Mouse (Mus musculus): ENCODE data around the gene Eya4. TPM values are rescaled to one million over a fixed set of nuclear protein-coding genes. Genes with fewer than 3 reads are reported as not detected.

Gene Eya4
- polyA plus RNA-seq, 1 experiment, result not detected

DNA sequence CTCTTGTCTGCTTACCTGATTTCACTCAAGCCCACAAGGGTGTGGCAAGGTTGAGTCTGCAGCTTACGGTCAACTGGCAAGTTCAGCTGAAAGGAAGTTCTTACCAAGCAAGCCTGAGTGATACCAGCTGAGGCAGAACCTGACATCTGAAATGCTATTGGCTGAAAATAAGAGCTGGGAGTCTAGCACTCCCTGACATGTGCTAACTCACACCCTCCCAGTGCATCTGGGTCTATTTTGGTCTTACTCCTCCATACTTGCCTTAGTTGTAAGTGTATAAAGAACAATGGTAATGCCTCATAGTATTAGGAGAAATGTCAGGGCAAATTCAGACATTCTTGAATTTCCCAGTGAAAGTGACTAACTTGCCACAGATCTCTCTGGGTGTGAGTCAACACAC is 260.3 kb downstream of the Eya4 start:
- Histone ChIP-seq H3K4me3 (replicated peaks) (no peak overlapping the region), H3K9me3 (ENCODE audit: control insufficient read depth, low read length) (no peaks in the 10 kb centered on the region), H3K36me3 (ENCODE audit: control insufficient read depth) (no peaks in the 10 kb centered on the region), H3K4me1 (ENCODE audit: control insufficient read depth) (no peaks in the 10 kb centered on the region), H3K27me3 (ENCODE audit: control insufficient read depth) (no peaks in the 10 kb centered on the region)
- no peak for TF ChIP-seq GATA1 (IDR thresholded peaks at IDR 0.05; ENCODE audit: low read length)
- TF ChIP-seq TAL1 (IDR thresholded peaks at IDR 0.05; ENCODE audit: low read length), result no peak

DNA sequence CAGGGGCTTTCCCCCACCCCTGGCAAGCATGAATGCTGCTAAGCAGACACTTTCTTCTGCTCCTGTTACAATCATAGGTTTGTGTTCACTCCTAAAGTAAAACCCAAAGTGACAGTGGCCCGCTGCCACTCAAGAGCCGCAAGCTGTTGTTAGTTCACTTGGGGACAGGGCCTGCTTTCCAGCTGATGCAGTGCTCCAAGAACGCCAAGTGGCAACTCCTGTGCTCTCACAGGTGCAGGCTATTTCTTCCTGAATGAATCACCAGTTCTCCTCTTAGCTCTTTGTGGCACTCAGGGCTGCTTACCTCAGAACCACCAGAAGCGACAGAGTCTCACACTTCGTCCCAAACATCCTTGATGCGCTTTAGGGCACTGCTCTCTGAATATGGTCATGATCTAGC is 261.3 kb downstream of the Eya4 start:
- H3K36me3 ChIP-seq (ENCODE audit: control insufficient read depth), result no peaks in the 10 kb centered on the region
- H3K27me3 ChIP-seq (ENCODE audit: control insufficient read depth), result no peaks in the 10 kb centered on the region
- H3K9me3 ChIP-seq (ENCODE audit: control insufficient read depth, low read length), result no peaks in the 10 kb centered on the region
- TF ChIP-seq TAL1 (IDR thresholded peaks at IDR 0.05; ENCODE audit: low read length) (no peak), GATA1 (IDR thresholded peaks at IDR 0.05; ENCODE audit: low read length) (no peak)
- H3K4me1 ChIP-seq (ENCODE audit: control insufficient read depth), result no peaks in the 10 kb centered on the region
- H3K4me3 ChIP-seq (replicated peaks), result no peak overlapping the region

DNA sequence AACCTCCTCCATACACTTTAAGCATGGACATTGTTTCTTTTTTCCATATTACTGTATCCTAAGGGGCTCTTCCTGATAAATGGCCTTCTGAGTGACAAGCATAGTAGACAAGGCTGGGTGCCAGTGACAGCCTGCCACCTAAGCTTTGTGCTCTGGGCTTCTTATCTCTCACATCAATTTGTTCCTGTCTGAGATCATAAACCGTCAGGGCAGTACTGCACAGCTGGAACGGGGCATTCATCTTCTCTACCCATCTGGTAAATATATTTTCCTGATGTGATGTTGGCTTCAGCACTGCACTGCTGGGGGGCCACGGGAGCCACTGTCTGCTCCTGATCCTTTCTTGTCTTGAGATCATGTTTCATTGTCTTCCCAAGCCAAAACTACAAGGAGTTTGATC is 261.8 kb downstream of the Eya4 start:
- TF ChIP-seq TAL1 (IDR thresholded peaks at IDR 0.05; ENCODE audit: low read length) (no peak), GATA1 (IDR thresholded peaks at IDR 0.05; ENCODE audit: low read length) (no peak)
- no peaks in the 10 kb centered on the region for H3K36me3 ChIP-seq (ENCODE audit: control insufficient read depth)

DNA sequence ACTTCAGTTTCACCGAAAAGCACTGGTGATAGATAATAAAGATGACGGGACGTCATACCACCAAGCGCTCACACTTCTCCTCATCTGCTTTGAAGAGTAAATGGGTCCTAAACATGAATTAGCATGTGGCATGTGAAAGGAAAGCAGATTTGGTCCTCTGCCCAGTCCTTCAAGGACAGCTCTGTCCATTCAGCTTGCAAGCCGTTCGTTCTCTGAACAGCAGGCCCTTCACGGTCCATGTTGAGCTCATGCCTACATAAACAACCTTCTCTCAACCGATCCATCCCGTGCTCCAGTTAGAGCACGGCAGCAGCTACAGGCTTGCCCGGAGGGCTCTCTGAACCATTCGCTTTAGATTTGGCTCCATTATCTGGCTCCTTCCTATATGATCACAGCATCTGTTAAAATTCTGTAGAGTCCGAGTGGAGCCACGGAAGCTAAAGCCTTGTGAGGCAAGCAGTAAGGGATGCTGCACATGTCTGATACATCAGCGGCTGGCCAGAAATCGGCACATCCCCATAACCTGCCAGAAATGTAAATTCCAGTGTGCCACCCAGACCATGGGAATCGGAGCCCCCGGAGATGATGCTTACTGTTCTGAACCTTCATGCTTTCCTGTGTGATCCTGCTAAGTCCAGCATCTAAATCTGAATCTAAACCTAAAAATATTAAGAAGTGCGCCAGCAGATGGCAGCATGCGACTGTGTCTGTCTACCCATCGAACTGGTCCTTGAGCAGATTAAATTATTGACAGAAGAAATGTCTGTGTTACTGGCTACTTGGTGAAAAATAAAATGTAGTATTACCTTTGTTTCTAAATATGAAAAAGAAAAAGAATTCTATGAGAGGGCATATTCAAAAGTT is 264.0 kb downstream of the Eya4 start:
- H3K27me3 ChIP-seq (ENCODE audit: control insufficient read depth), result no peaks in the 10 kb centered on the region
- no peak overlapping the region for H3K4me3 ChIP-seq (replicated peaks)
- TF ChIP-seq GATA1 (IDR thresholded peaks at IDR 0.05; ENCODE audit: low read length) (no peak), TAL1 (IDR thresholded peaks at IDR 0.05; ENCODE audit: low read length) (no peak)
- H3K4me1 ChIP-seq (ENCODE audit: control insufficient read depth), result no peaks in the 10 kb centered on the region
- H3K36me3 ChIP-seq (ENCODE audit: control insufficient read depth), result no peaks in the 10 kb centered on the region
- H3K9me3 ChIP-seq (ENCODE audit: control insufficient read depth, low read length), result no peaks in the 10 kb centered on the region

More for the DNA sequence above, 261.8 kb downstream of the Eya4 start:
- Histone ChIP-seq H3K27me3 (ENCODE audit: control insufficient read depth) (no peaks in the 10 kb centered on the region), H3K4me3 (replicated peaks) (no peak overlapping the region), H3K9me3 (ENCODE audit: control insufficient read depth, low read length) (no peaks in the 10 kb centered on the region), H3K4me1 (ENCODE audit: control insufficient read depth) (no peaks in the 10 kb centered on the region)

- no peak overlapping the region for H3K4me3 ChIP-seq (replicated peaks)
- TF ChIP-seq TAL1 (IDR thresholded peaks at IDR 0.05; ENCODE audit: low read length) (no peak), GATA1 (IDR thresholded peaks at IDR 0.05; ENCODE audit: low read length) (no peak)
- no peaks in the 10 kb centered on the region for H3K27me3 ChIP-seq (ENCODE audit: control insufficient read depth)
- H3K36me3 ChIP-seq (ENCODE audit: control insufficient read depth), result no peaks in the 10 kb centered on the region
- H3K4me1 ChIP-seq (ENCODE audit: control insufficient read depth), result no peaks in the 10 kb centered on the region
- no peaks in the 10 kb centered on the region for H3K9me3 ChIP-seq (ENCODE audit: control insufficient read depth, low read length)
These were observed 269.1 kb downstream of the Eya4 start for GRCm38 (mm10) chr10:23081548-23081828.

- no peaks in the 10 kb centered on the region for H3K9me3 ChIP-seq (ENCODE audit: control insufficient read depth, low read length)
- H3K36me3 ChIP-seq (ENCODE audit: control insufficient read depth), result no peaks in the 10 kb centered on the region
- no peak overlapping the region for H3K4me3 ChIP-seq (replicated peaks)
- TF ChIP-seq TAL1 (IDR thresholded peaks at IDR 0.05; ENCODE audit: low read length) (no peak), GATA1 (IDR thresholded peaks at IDR 0.05; ENCODE audit: low read length) (no peak)
- H3K4me1 ChIP-seq (ENCODE audit: control insufficient read depth), result no peaks in the 10 kb centered on the region
- H3K27me3 ChIP-seq (ENCODE audit: control insufficient read depth), result no peaks in the 10 kb centered on the region
These were observed 269.6 kb downstream of the Eya4 start for GRCm38 (mm10) chr10:23080749-23081547.

DNA sequence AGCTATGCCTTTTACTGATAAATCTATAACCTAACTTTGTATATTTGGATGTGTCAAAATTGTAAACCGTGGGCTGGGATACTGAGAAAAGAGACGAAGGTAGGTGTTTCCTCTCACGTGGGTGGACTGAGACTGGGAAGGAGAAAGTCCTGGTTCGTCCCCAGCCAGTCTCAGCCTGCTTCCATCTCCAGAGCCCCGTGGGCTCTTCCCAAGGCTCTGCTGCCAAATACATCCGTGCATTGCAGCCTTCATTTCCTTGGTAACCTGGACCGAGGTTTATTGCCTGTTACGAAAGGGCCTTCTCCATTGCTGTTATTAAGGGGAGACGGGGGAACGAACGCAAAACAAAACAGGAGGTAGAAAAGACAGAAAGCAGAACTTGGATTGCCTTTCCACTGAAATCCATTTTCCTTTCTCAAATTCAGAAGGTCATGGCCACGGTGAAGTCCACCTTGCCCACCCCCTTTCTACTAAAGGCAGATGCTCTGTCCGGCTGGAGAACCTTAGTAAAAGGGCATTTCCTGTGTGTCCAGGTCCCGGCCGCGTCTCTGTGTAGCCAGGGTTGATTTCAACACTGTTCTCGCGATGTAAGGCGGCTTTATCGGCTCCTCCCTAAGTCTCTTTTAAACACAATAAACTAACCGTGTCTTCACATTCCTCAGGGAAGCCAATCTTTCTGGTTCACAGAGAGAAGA is 273.7 kb downstream of the Eya4 start:
- no peaks in the 10 kb centered on the region for H3K4me1 ChIP-seq (ENCODE audit: control insufficient read depth)
- H3K4me3 ChIP-seq (replicated peaks), result peak overlapping the region; percentile 36

DNA sequence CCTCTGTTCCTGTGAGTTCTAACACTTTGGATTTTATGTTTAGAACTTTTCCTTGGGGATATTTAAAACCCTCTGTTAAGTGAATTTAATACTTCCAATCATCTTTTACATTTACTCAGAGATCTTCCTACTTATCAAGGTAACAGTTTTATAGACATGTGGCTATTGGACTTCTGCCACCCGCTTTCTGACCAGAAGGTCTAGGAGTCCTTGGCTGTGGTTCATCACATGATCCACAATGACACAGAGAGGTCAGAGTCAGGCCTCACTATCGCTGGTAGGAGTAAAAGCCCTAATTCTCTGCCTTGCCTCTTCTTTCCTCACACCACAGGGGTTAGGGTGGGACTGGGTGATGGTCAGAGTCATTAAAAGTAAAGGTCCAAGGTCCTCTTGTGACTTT is 277.2 kb downstream of the Eya4 start:
- H3K36me3 ChIP-seq (ENCODE audit: control insufficient read depth), result no peaks in the 10 kb centered on the region
- H3K9me3 ChIP-seq (ENCODE audit: control insufficient read depth, low read length), result no peaks in the 10 kb centered on the region
- TF ChIP-seq GATA1 (IDR thresholded peaks at IDR 0.05; ENCODE audit: low read length), result no peak
- TF ChIP-seq TAL1 (IDR thresholded peaks at IDR 0.05; ENCODE audit: low read length), result no peak
- no peak overlapping the region for H3K4me3 ChIP-seq (replicated peaks)
- H3K4me1 ChIP-seq (ENCODE audit: control insufficient read depth), result no peaks in the 10 kb centered on the region
- H3K27me3 ChIP-seq (ENCODE audit: control insufficient read depth), result no peaks in the 10 kb centered on the region

More for the DNA sequence above, 273.7 kb downstream of the Eya4 start:
- Histone ChIP-seq H3K27me3 (ENCODE audit: control insufficient read depth) (no peaks in the 10 kb centered on the region), H3K36me3 (ENCODE audit: control insufficient read depth) (no peaks in the 10 kb centered on the region), H3K9me3 (ENCODE audit: control insufficient read depth, low read length) (no peaks in the 10 kb centered on the region)
- TF ChIP-seq GATA1 (IDR thresholded peaks at IDR 0.05; ENCODE audit: low read length) (no peak), TAL1 (IDR thresholded peaks at IDR 0.05; ENCODE audit: low read length) (no peak)

DNA sequence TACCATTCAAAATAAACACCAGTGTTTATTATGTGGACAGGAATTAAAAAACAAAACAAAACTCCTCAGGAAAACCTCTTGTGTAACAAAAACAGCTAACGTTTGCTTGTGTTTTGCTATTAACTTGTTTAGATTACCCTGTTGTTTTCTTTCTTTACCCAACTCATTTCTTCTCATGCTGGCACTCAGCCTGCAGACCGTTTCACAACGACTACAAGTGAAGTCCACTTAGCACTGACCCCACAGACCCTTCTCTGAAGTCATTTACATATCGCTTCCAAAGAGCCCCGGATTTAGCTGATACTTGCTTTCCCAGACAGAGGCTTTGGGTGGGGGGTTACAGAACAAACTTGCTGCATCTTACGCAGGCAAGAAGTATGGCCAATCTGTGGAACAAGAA is 286.9 kb downstream of the Eya4 start:
- no peaks in the 10 kb centered on the region for H3K36me3 ChIP-seq (ENCODE audit: control insufficient read depth)
- no peak overlapping the region for H3K4me3 ChIP-seq (replicated peaks)
- no peaks in the 10 kb centered on the region for H3K27me3 ChIP-seq (ENCODE audit: control insufficient read depth)
- TF ChIP-seq GATA1 (IDR thresholded peaks at IDR 0.05; ENCODE audit: low read length) (no peak), TAL1 (IDR thresholded peaks at IDR 0.05; ENCODE audit: low read length) (no peak)
- no peaks in the 10 kb centered on the region for H3K9me3 ChIP-seq (ENCODE audit: control insufficient read depth, low read length)
- no peaks in the 10 kb centered on the region for H3K4me1 ChIP-seq (ENCODE audit: control insufficient read depth)

All from erythroblast, embryonic 14.5 days (primary cell).